Mouse (Mus musculus) myocyte (in vitro differentiated cells): Measurements from ENCODE around the gene Zfp277. TPM values are rescaled to one million over a fixed set of nuclear protein-coding genes. Genes with fewer than 3 reads are reported as not detected.

ENCODE experiments used
- H3K27me3 ChIP-seq: one replicate; pipeline ENCODE4 v1.6.1; 2011; ENCODE audit not compliant: control insufficient read depth, insufficient read depth, insufficient read length
- H3K36me3 ChIP-seq: one replicate; pipeline ENCODE4 v1.6.1; 2011; ENCODE audit not compliant: control insufficient read depth, insufficient read depth
- H3K4me2 ChIP-seq: one replicate; pipeline ENCODE4 v1.6.1; 2011; ENCODE audit warnings: low read depth, control low read depth
- H3K4me3 ChIP-seq: one replicate; pipeline ENCODE4 v1.5.1; 2011; ENCODE audit warnings: mild to moderate bottlenecking, control low read depth, moderate library complexity
- H3K79me2 ChIP-seq: one replicate; pipeline ENCODE4 v1.6.1; 2011; ENCODE audit not compliant: control insufficient read depth, insufficient read depth
- H3ac ChIP-seq: one replicate; pipeline ENCODE4 v1.6.1; 2011; ENCODE audit not compliant: control insufficient read depth, insufficient read length
- CEBPB ChIP-seq: IDR thresholded peaks from 2 replicates; pipeline ENCODE4 v1.6.1; 2011; ENCODE audit warnings: mild to moderate bottlenecking, moderate library complexity; ENCODE audit not compliant: poor library complexity, insufficient read depth, severe bottlenecking
- E2F4 ChIP-seq: IDR thresholded peaks from one replicate; pipeline ENCODE4 v1.6.1; 2011; ENCODE audit warnings: mild to moderate bottlenecking, control low read depth, moderate library complexity; ENCODE audit not compliant: insufficient read depth
- MAX ChIP-seq: IDR thresholded peaks from one replicate; pipeline ENCODE4 v1.6.1; 2011; ENCODE audit warnings: low read depth, mild to moderate bottlenecking, control low read depth
- MYOD1 ChIP-seq, 3 experiments: IDR thresholded peaks; one replicate each; pipeline ENCODE4 v1.6.1; 2011; ENCODE audit warnings: control low read depth in 2 of 3, low read depth in 2 of 3, mild to moderate bottlenecking in 2 of 3, moderate library complexity in 1 of 3; ENCODE audit not compliant: insufficient read length in 2 of 3, control insufficient read depth in 1 of 3
- MYOG ChIP-seq, 3 experiments: IDR thresholded peaks; one replicate each; pipeline ENCODE4 v1.6.1; 2011; ENCODE audit warnings: control low read depth in 2 of 3, low read depth in 2 of 3, mild to moderate bottlenecking in 2 of 3; ENCODE audit not compliant: insufficient read length in 2 of 3, control insufficient read depth in 1 of 3, insufficient read depth in 1 of 3
- POLR2A ChIP-seq: IDR thresholded peaks from one replicate; pipeline ENCODE4 v1.6.1; 2011; ENCODE audit warnings: low read depth, mild to moderate bottlenecking, control low read depth, moderate library complexity; ENCODE audit not compliant: insufficient read length
- POLR2AphosphoS2 ChIP-seq: IDR thresholded peaks from one replicate; pipeline ENCODE4 v1.6.1; 2011; ENCODE audit warnings: low read depth, control low read depth; ENCODE audit not compliant: insufficient read length
- REST ChIP-seq: IDR thresholded peaks from one replicate; pipeline ENCODE4 v1.6.1; 2011; ENCODE audit warnings: mild to moderate bottlenecking, control low read depth, moderate library complexity; ENCODE audit not compliant: insufficient read depth, insufficient read length
- SRF ChIP-seq: IDR thresholded peaks from one replicate; pipeline ENCODE4 v1.6.1; 2011; ENCODE audit warnings: low read depth; ENCODE audit not compliant: control insufficient read depth, insufficient read length
- TCF12 ChIP-seq: IDR thresholded peaks from one replicate; pipeline ENCODE4 v1.6.1; 2011; ENCODE audit warnings: mild to moderate bottlenecking, control low read depth; ENCODE audit not compliant: poor library complexity, insufficient read depth, severe bottlenecking
- TCF3 ChIP-seq: IDR thresholded peaks from one replicate; pipeline ENCODE4 v1.6.1; 2011; ENCODE audit warnings: low read depth, control low read depth; ENCODE audit not compliant: insufficient read length
- USF1 ChIP-seq: IDR thresholded peaks from one replicate; pipeline ENCODE4 v1.6.1; 2011; ENCODE audit warnings: low read depth, mild to moderate bottlenecking, control low read depth, moderate library complexity
- polyA plus RNA-seq: library from polyadenylated mRNA; unstranded; fragments of >200 nt; fragmentation: generic; extraction: Trizol; gene quantifications from one replicate; pipeline ENCODE4 v1.2.1, GENCODE M21; 2012; ENCODE audit warnings: missing spikeins

Zfp277 gene
- polyA plus RNA-seq, 1 experiment, result 12.0 TPM

DNA sequence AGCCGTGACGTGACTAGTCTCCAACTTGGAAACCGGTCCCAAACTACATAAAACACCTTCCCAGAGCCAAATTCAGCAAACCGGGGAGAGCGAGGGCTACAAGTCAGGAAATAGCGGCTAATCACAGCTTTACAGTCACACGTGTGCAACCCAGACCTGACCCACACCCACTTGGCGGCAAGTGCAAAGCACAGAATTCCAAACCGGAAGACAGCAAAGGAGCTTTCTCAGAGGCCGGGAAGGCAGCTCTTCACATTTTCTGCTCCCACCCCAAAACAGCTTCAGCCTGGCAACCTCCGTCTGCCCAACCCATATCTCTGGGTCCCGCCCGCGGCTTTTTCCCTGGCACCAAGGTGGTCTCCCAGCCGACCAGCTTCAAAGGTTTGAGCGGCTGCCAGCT lies 496 bp downstream of the Zfp277 start:
- Histone ChIP-seq H3K4me3 (peak overlapping the region; percentile 67), H3K36me3 (no peaks in the 10 kb centered on the region), H3K79me2 (peaks cover 8% of the 10 kb centered on the region), H3K4me2 (peak overlapping the region; percentile 89), H3K27me3 (no peaks in the 10 kb centered on the region), H3ac (peak overlapping the region; percentile 47)
- TF ChIP-seq SRF (no peak), MYOD1 (IDR thresholded peaks at IDR 0.05; ENCODE audit: control insufficient read depth in 1 of 3, insufficient read length in 2 of 3, low read depth in 2 of 3) (no peak), POLR2AphosphoS2 (no peak), MYOG (IDR thresholded peaks at IDR 0.05; ENCODE audit: control insufficient read depth in 1 of 3, insufficient read depth in 1 of 3, insufficient read length in 2 of 3, low read depth in 2 of 3) (no peak), USF1 (no peak), TCF3 (no peak), E2F4 (no peak), MAX (no peak), TCF12 (no peak), POLR2A (no peak), CEBPB (no peak), REST (no peak)

DNA sequence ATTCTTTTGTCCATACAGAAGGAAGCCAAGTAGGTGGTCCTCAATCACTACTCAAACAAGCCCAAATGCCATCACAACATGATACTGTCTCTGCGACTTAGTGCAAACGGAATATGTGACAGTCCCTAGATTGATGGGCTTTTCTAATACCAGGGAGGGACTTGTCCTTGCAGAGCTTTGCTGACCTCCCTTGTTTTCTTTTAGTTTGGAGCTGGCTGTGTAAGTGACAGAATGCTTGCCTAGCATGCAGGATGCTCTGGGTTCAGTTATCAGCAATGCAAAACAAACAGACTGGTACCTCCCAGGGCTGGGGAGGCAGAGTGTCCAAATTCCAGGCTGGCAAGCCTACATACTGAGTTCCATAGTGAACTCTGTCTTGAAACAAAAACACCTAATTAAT lies 7.7 kb downstream of the Zfp277 start:
- Histone ChIP-seq H3K4me2 (no peak overlapping the region), H3ac (no peak overlapping the region), H3K79me2 (peaks cover 8% of the 10 kb centered on the region), H3K4me3 (no peak overlapping the region), H3K36me3 (no peaks in the 10 kb centered on the region), H3K27me3 (no peaks in the 10 kb centered on the region)
- TF ChIP-seq SRF, result no peak
- TF ChIP-seq POLR2AphosphoS2, result no peak
- no peak for TF ChIP-seq REST
- TF ChIP-seq MAX, result no peak
- TF ChIP-seq USF1, result no peak
- TF ChIP-seq E2F4, result no peak

DNA sequence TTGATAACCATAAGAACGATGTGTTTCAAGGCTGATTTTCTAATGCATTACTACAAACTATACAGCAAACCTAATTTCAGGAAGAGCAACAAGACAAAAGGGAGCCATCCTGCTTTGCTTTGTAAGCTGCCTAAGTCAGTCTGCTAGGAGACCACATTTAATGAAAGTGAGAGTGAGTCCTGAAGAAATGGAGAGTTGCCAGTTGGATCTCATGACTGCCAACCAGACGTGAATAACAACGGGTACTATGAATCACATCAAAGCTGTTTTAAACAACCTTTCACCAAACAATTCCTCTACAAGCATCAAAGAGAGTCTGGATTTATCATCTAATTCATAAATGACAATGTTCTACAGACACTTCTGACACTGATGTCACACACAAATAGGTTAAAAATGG lies 11.6 kb downstream of the Zfp277 start:
- Histone ChIP-seq H3K36me3 (no peaks in the 10 kb centered on the region), H3K4me3 (no peak overlapping the region), H3K79me2 (no peaks in the 10 kb centered on the region), H3K4me2 (peak overlapping the region; percentile 3), H3ac (no peak overlapping the region), H3K27me3 (no peaks in the 10 kb centered on the region)
- TF ChIP-seq CEBPB, result no peak
- TF ChIP-seq TCF12, result no peak
- TF ChIP-seq POLR2AphosphoS2, result no peak
- TF ChIP-seq TCF3, result no peak
- TF ChIP-seq USF1, result no peak
- no peak for TF ChIP-seq SRF
- TF ChIP-seq MYOG (IDR thresholded peaks at IDR 0.05; ENCODE audit: control insufficient read depth in 1 of 3, insufficient read depth in 1 of 3, insufficient read length in 2 of 3, low read depth in 2 of 3), result no peak
- no peak for TF ChIP-seq REST

DNA sequence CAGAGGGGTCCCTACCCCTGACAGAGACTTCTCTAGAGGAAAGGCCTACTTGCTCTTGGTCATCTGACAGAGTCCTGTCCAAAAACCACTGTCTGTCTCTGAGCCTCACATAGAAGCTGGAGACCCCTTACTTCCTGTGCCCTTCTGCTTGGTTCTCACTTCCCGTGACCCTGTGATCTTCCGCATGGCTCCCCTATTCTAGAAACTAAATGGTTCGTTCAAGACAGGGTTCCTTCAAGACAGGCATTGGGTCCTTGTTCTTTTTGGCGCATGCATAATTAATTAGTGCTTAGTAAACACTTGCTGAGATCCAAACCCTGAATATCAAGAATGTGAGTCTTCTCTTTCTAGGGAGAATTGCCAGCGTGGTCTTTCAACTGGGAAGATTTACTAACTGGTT lies 14.6 kb downstream of the Zfp277 start:
- Histone ChIP-seq H3K4me3 (no peak overlapping the region), H3K79me2 (no peaks in the 10 kb centered on the region), H3ac (no peak overlapping the region), H3K4me2 (no peak overlapping the region), H3K36me3 (no peaks in the 10 kb centered on the region), H3K27me3 (no peaks in the 10 kb centered on the region)
- TF ChIP-seq CEBPB, result no peak
- no peak for TF ChIP-seq REST
- TF ChIP-seq MYOD1 (IDR thresholded peaks at IDR 0.05; ENCODE audit: control insufficient read depth in 1 of 3, insufficient read length in 2 of 3, low read depth in 2 of 3), result no peak
- TF ChIP-seq USF1, result no peak
- no peak for TF ChIP-seq TCF3
- no peak for TF ChIP-seq POLR2AphosphoS2
- no peak for TF ChIP-seq SRF
- TF ChIP-seq POLR2A, result no peak
- no peak for TF ChIP-seq TCF12
- no peak for TF ChIP-seq E2F4
- TF ChIP-seq MAX, result no peak
- no peak for TF ChIP-seq MYOG (IDR thresholded peaks at IDR 0.05; ENCODE audit: control insufficient read depth in 1 of 3, insufficient read depth in 1 of 3, insufficient read length in 2 of 3, low read depth in 2 of 3)

DNA sequence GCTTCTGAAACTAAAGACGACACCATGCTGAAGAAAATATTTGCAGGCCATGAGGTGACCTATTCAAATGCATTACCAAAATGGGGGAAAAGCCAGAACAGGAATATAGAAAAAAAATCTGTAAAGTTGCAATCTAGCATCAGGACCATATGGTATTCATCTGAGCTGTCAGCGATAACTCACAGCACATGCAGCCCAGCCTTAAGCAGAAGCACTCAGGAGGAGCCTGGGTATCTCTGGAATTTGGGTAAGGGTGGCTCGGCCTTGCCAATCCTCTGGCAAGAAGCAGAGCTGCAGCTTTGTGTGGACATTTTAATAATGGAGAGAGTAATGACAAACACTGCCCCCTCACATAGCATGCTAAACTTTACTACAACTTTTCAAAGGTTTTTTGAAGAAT lies 15.7 kb downstream of the Zfp277 start:
- H3K4me3 ChIP-seq, result no peak overlapping the region
- H3K4me2 ChIP-seq, result no peak overlapping the region
- no peak for TF ChIP-seq TCF3
- no peak for TF ChIP-seq SRF
- no peak for TF ChIP-seq E2F4
- no peak for TF ChIP-seq CEBPB
- H3K36me3 ChIP-seq, result no peaks in the 10 kb centered on the region
- no peaks in the 10 kb centered on the region for H3K27me3 ChIP-seq
- H3ac ChIP-seq, result no peak overlapping the region
- H3K79me2 ChIP-seq, result no peaks in the 10 kb centered on the region
